Mouse (Mus musculus): ENCODE measurements around the gene Lsp1.

DNA sequence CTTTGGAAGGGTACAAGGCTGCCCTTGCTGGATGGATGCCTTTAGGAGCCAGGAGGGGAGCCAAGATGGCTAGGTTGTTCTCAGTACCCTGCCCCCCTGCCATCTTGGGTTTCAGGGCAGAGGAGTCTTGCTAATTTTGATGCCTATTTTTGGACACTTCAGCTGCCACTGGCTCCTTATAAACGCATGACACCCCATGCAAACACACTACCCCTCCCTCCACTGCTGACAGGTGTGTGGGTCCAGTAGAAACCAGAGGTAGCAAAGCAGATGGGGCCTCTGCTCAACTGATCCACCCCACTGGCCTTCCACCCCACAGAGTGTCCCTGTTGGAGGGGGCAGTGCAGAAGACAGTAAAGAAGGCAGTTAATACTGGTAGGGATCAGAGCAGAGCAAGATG is 39.4 kb downstream of the Lsp1 start:
- no peak for TF ChIP-seq CTCF (IDR thresholded peaks at IDR 0.05; ENCODE audit: borderline replicate concordance, insufficient read depth, low read length)
- no peak for TF ChIP-seq POLR2A (IDR thresholded peaks at IDR 0.05; ENCODE audit: low read depth, low read length)

All from embryonic fibroblast, embryonic 13.5 days (primary cell).